Mouse (Mus musculus) gonadal fat pad, adult 2 months (tissue): Measurements from ENCODE around the gene Zbtb40. TPM values are rescaled to one million over a fixed set of nuclear protein-coding genes. Genes with fewer than 3 reads are reported as not detected.

Experiments
- DNase-seq: peaks from one replicate; pipeline ENCODE4 v3.0.0-alpha.2; 2012; ENCODE audit warnings: low read depth
- polyA plus RNA-seq: library from polyadenylated mRNA; depleted of rRNA; stranded (reverse); fragments of >200 nt; gene quantifications from 2 replicates; pipeline ENCODE4 v1.2.3, GENCODE M21; 2012

Gene Zbtb40
- polyA plus RNA-seq, 1 experiment, result 5.9 TPM

- no peak for DNase-seq
Measured at GRCm38 (mm10) chr4:137033115-137033887, 15.3 kb downstream of the Zbtb40 start.

DNA sequence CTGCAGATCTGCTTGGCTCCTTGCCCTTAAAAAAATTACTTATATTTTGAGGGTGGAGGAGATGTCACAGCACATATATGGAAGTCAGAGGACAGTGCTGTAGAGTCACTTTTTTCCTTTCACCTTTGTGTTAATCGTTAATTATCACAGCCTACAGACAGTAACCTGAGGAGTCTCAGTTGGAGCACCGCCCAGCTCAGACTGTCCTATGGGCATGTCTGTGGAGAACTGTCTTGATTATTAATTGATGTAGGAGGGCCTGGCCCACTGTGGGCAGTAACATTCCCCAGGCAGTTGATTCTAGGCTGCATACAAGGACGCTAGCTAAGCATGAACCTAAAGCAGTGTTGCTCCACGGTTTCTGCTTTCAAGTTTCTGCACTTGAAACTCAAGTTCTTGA, 16.1 kb downstream of the Zbtb40 start:
- no peak for DNase-seq

DNA sequence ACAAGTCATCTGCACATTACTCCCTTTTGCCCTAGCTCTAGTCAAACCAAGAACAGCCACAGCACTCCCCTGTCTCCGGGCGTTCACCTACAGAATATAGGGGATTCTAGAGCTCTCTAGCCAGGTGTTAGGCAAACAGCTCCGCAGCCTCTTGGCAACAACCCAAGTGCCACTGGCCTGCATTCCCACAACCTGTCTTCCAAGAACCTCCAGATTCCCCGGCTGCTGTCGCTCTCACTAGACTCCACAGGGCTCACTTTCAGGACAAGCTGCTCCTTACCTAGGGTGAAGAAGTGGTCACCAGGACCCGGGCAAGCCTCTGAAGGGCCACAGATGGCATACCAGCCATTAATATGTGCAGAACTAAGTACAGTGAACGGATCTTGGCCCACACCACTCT, 17.3 kb downstream of the Zbtb40 start:
- no peak for DNase-seq

DNA sequence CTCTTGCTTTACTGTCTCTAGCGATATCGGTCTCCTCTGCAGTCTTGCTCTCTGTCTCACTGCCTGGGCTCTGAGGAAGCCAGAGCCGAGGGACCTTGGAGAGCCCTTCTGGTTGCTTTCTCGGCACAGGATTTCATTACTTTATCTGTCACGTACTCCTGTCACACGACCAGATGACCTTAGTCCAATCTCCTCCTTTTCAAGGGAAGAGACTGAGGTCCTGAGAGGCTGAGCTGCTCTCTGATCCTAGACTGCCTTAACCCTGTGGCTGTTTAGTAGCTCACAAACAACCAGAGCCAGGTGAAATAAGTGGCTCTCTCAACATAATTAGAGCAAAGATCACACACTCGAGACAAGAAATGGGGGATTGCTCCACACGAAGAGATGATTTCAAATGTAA, 19.3 kb downstream of the Zbtb40 start:
- DNase-seq, result no peak

DNA sequence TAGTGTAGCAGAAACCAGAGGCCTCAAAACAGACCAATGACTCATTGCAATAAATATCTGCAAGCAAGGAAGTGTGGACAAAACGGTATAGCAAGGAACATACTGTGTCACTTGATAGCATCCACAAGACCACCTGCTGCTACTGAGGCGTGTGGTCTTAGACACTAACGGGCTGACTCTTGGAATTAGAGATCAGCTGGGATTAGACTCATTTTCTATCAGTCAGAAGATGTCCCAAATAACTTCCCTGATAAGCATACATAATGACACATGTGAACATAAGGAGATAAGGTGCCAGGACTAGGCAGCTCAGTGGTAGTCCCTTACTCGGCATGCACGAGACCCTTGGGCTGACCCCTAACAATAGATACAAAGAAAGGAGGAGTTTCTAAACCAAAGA, 21.6 kb downstream of the Zbtb40 start:
- no peak for DNase-seq

- DNase-seq, result no peak
Measured at GRCm38 (mm10) chr4:137025570-137025969, 23.0 kb downstream of the Zbtb40 start.

DNA sequence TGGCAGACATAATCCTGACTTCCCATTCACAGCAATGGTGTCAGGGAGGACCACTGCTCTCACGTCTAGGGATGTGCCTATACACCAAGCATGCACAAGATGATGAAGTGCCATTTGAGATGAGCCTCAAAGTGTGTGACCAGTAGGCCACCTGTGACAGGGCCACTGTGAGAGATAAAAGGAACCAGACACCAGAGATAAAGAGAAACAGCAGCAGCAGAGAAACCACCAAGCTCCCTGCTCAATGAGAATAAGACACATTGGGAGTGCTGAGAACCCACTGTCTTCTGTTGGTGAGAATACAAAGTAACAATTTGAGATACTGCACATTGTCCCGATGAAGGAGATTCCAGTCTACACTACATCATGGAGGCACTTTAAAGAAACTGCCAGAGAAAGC, 23.5 kb downstream of the Zbtb40 start:
- no peak for DNase-seq

GRCm38 (mm10) chr4:137020065-137020464, 28.5 kb downstream of the Zbtb40 start:
- DNase-seq, result peak; percentile 73

- DNase-seq, result no peak
Measured at GRCm38 (mm10) chr4:137015934-137016333, 32.7 kb downstream of the Zbtb40 start.

DNA sequence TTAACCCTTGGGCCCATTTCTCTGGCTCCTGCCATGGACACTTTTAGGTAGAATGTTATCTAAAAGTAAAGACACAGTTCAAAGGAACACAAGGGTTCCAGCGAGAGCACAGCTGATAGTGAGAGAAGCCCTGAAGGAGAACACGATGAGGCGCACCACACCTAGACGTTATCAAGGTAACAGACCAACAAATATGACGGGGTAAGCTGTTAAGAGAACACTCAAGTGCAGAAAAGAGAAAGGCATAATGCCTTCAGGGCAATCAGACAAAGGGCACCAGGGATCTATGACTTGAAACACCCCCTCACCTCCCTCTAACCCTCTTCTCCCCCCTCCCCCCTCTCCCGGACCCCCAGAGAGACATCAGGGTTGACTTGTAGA, 33.1 kb downstream of the Zbtb40 start:
- no peak for DNase-seq

DNA sequence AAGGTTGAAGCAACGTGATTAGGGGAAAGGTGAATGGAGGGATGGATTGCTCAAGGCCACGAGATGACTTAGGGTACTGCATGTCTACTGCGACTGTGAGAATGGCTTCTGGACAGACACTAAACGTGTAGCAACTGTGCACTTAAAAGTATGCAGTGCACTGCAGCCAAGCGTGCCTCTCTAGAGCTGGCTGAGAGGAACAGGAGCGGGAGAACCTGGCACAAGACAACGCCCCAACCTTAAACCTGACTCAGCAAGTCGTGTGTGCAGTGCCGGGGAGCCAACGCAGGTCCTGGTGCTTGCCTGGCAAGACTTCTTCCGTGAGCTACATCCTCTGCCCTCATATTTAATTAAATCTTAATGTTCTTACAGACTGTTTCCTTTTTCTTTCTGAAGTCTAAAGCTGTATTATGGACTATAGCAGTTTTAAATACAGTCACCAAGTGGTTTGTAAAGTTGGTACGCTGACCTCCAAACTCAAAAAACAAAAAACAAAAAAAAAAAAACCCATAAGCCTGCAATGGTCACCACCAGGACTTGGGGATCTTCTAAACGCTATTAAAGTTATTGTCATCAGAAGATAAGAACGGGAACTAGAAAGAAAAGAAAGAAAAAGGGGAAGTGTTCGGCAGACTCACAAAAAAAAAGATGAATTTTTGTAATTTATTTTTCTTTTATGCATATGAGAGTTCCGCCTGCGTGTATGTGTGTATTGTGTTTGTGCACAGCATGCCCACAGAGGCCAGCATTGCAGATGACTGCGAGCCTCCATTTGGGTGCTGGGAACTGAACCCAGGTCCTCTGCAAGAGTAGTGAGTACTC, 33.7 kb downstream of the Zbtb40 start:
- no peak for DNase-seq

- no peak for DNase-seq
Measured at GRCm38 (mm10) chr4:137014124-137014523, 34.5 kb downstream of the Zbtb40 start.

DNA sequence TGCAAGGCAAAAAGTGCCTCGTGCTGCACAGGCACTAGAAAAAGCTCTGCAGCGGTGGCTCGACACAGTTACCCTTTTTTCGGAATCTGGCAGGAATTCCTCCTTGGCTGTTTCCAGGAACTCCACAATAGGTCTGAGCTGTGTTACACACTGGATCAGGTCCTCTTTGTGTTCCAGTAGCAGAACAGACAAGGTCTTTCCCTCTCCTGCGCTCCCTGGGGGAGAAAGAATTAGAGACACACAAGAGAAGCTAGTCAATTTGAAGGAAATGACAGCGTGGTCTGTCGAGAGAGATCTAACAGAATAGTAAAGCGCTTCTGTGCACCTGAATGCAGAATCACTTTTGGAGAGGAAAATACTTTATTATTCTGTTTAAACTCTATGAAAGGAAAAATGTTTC, 41.6 kb downstream of the Zbtb40 start:
- DNase-seq, result no peak

DNA sequence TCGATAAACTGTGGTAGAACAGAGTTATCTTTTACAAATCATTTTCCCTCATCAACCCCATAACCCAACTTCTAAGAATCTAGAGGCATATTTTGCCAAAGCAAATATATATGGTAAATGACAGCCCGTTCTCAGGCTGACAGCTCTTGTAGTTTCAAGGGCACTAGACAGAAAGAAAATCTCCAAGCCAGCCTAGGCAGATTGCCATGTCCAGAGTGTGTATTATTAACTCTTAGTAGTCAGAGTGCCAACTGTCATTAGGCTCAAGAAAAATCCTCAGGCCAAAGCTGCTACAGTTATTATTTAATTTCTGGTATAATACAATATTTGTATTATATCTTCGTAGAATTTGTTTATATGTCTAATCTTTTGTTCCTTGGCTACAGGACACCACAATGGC, 46.8 kb downstream of the Zbtb40 start:
- DNase-seq, result no peak

- DNase-seq, result no peak
Measured at GRCm38 (mm10) chr4:137001020-137001419, 47.6 kb downstream of the Zbtb40 start.

GRCm38 (mm10) chr4:136998371-136998770, 50.2 kb downstream of the Zbtb40 start:
- DNase-seq, result no peak

DNA sequence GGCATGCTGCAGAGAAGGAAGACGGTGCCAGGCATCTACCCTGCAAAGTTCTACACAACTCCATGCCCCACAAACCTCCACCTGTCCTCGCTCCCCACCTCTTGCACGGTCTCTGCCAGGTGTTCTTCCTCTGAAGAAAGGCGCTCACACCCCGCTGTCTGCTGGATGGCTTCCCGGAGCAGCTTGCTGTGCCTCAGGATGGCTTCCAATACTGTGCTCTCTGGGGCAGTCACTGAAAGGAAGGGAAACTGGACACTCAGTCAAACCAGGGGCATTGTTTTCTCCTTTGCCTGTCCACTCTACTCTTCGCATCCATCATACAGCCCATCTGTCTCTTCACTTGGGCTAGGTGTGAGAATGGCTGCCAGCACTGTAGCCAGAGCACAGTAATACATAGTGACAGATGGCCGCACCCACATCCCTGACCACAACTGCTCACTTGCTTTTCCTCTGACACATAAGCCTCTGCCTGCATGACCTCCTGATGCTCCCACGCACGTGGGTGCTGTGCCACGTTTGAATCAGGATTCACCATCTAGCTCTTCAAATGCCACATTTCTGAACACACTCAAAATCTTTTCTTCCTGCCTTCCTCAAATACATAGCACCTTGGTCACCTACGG, 50.8 kb downstream of the Zbtb40 start:
- DNase-seq, result no peak

DNA sequence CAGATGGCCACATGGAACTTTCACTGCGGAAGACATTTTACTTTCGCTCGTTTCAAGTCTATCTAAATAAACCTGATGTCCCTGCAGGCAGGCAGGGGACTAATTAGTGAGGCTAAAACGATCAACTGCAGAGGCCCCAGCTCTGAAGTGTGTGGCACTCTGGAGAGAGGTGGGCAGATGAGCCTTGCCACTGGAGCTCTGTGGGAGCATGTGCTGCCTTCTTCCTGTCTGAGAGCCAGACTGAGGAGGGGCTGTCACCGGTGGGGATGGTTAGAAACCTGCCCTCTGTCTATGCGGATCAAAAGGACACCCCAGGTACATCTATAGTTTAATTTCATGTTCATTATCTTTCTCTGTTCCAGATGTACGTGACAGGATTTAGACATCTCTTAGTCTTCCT, 51.7 kb downstream of the Zbtb40 start:
- DNase-seq, result no peak

- no peak for DNase-seq
Measured at GRCm38 (mm10) chr4:136995361-136995760, 53.2 kb downstream of the Zbtb40 start.

- DNase-seq, result no peak
Measured at GRCm38 (mm10) chr4:136981993-136982695, 66.5 kb downstream of the Zbtb40 start.

GRCm38 (mm10) chr4:136981347-136981746, 67.3 kb downstream of the Zbtb40 start:
- DNase-seq, result no peak

DNA sequence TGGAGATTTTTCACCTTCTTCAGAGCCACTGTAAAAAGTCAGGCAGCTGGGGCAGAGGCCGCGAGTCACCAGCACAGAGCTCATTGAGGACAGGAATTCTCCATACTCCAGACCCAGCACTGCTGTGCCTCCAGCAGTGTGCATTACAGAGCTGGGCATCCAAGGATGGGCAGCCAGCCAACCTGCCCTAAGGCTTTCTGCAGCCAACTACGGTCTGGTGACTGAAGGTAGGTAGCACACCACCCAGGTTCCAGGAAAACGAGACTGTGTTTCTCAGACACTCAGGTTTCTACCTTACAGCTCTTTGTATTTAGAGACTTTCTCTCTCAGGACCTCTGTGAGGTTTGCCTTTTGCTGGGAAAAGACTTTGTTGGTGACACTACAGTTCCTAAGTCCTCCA, 67.7 kb downstream of the Zbtb40 start:
- DNase-seq, result no peak
